ENCODE assay signal across 9 mouse cellular contexts in genomic region chr1:73968712-73969511, GRCm38 (mm10).
A peak's percentile ranks its signal among the peaks of the same experiment; 100 is the strongest.
DNase-seq lines count a peak whose midpoint lies in the region; ATAC-seq lines count a peak whose summit lies in the region.
"Had no signal": no experiment of that assay in that cellular context is flagged by ENCODE, and none has a peak within 500 bp of the region (broad histone marks: within the 10 kb centered on the region; RNA-seq: fewer than 3 reads in every experiment).

No protein-coding gene starts in this region.

- H3K9me3 ChIP-seq in heart, embryonic 14.5 days (ENCODE audit: control insufficient read depth, low read length) = no peaks in the 10 kb centered on the region
- H3K9me3 ChIP-seq in neural tube, embryonic 15.5 days (replicated peaks) = no peaks in the 10 kb centered on the region

- H3K27ac ChIP-seq in heart, embryonic 14.5 days (replicated peaks in 1 of 2; ENCODE audit: control insufficient read depth in 1 of 2, insufficient read depth in 1 of 2, low read depth in 2 of 2, low read length in 2 of 2) = peak overlapping the region; percentile 74 to 88
- H3K27ac ChIP-seq in neural tube, embryonic 15.5 days (replicated peaks) = peak overlapping the region; percentile 8; the same call in 1 of the 2 replicates

- peak overlapping the region; percentile 38 for H3K4me2 ChIP-seq in heart, embryonic 14.5 days (ENCODE audit: low read length)
- H3K4me2 ChIP-seq in neural tube, embryonic 15.5 days = no peak overlapping the region

- H3K27me3 ChIP-seq in heart, embryonic 14.5 days (ENCODE audit: control insufficient read depth, insufficient read depth, low read length) = no peaks in the 10 kb centered on the region
- 0 out of 2 replicates have a peak, but pooled peaks cover 7% of the 10 kb centered on the region for H3K27me3 ChIP-seq in neural tube, embryonic 15.5 days (replicated peaks)

- DNase-seq in retina, postnatal 1 day = peak; percentile 46
- no peak for DNase-seq in retina, embryonic 14.5 days (ENCODE audit: low spot score)
- DNase-seq in kidney, postnatal 25 days = peak; percentile 63 to 80
- DNase-seq in cerebellum, postnatal 36 days = no peak
- DNase-seq in right cerebral cortex, postnatal 14 days = no peak
- DNase-seq: thymus, postnatal 25 days had no signal

- H3K4me3 ChIP-seq in heart, embryonic 14.5 days (ENCODE audit: control insufficient read depth in 1 of 2, insufficient read depth in 1 of 2, low read depth in 1 of 2, low read length in 2 of 2) = no peak overlapping the region
- no peak overlapping the region for H3K4me3 ChIP-seq in neural tube, embryonic 15.5 days (replicated peaks)

- H3K9ac ChIP-seq in heart, embryonic 14.5 days (ENCODE audit: low read length) = peak overlapping the region; percentile 60
- H3K9ac ChIP-seq in neural tube, embryonic 15.5 days (replicated peaks) = no peak overlapping the region

- peaks cover 69 to 89% of the 10 kb centered on the region in 2 experiments for H3K4me1 ChIP-seq in heart, embryonic 14.5 days (ENCODE audit: control insufficient read depth in 2 of 2, insufficient read depth in 2 of 2, low read length in 2 of 2)
- H3K4me1 ChIP-seq in neural tube, embryonic 15.5 days = peaks cover 36% of the 10 kb centered on the region

- ATAC-seq in heart, embryonic 14.5 days (ENCODE audit: insufficient number of reproducible peaks, insufficient read depth, low FRiP score, low read depth) = peak; percentile 46
- no peak for ATAC-seq in neural tube, embryonic 15.5 days (ENCODE audit: low FRiP score)
- no peak for ATAC-seq in erythroid progenitor cell, adult 5-6 weeks (replicated peaks; ENCODE audit: low FRiP score, poor library complexity, severe bottlenecking)

- 20% methylated on average over 13 of the region's 13 CpGs for WGBS in heart, embryonic 14.5 days
- whole genome bisulfite sequencing in neural tube, embryonic 15.5 days = 20% methylated on average over 13 of the region's 13 CpGs

- H3K36me3 ChIP-seq in heart, embryonic 14.5 days (ENCODE audit: control insufficient read depth, insufficient read depth, low read length) = peaks cover 54% of the 10 kb centered on the region
- H3K36me3 ChIP-seq in neural tube, embryonic 15.5 days = no peaks in the 10 kb centered on the region

Comparison
In these comparisons a context has a peak if more than half of its experiments do, and no peak if none do; other contexts are left out.
1. DNase-seq: peak in retina, postnatal 1 day (single experiment) and kidney, postnatal 25 days (2 of 2); none in retina, embryonic 14.5 days (single experiment), cerebellum, postnatal 36 days (0 of 2) and right cerebral cortex, postnatal 14 days (single experiment).